Mouse (Mus musculus): ENCODE data around the gene Srsf5. TPM values are rescaled to one million over a fixed set of nuclear protein-coding genes. Genes with fewer than 3 reads are reported as not detected.
A peak's percentile ranks its signal among the peaks of the same experiment; 100 is the strongest.

Srsf5 gene
- 435 TPM for polyA plus RNA-seq (2021)

DNA sequence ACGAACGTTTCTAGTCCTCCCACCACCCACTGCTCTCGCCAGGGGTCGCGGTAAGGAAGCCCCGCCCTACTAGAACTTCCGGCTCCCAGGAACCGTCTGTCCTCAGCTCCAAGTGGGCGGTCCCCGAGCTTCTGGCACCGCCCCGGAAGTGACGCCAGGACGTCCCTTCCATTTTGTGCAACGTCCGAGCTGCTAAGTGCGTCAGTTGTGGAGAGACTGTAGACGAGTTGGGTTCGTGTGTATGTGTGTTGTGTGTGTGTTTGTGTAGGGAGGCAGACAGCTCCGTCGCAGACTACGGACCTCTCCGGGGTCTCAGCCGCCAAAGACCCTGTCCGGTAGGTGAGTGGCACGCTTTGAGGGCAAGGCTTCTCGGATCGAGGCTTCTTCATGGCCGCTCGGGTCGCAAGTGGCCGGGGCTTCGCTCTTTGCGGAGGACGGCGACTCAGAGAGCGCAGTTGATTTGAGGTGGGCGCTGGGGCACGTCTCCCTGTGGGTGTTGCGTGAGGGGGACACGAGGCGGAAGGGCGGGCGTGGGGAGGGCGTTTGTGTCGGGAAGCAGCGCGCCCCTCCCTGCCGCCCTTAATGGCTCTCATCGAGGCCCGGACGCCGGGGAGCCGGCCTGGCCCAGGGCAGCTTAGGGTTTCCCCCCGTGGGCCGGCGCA lies at the start of gene Srsf5:
TSS of gene Srsf5 (plus strand) at position 171 of the 662 bp plus-strand sequence.
- TF ChIP-seq CTCF (IDR thresholded peaks at IDR 0.05), result no peak
- in situ Hi-C loops (cut with MboI; ENCODE audit: low pct_unique_long_range_greater_than_20kb), result no loop called here
- CTCF ChIA-PET, result no interaction called here
- no peaks in the 10 kb centered on the region for H3K27me3 ChIP-seq
- POLR2A ChIA-PET, result interaction anchor here (0.6 kb wide), 1 partner anchor 174 kb away, joined by 3 read pairs; no protein-coding TSS in a partner anchor
- ATAC-seq (peak; percentile 61), DNase-seq (ENCODE audit: low read depth, low spot score) (peak; percentile 62)

DNA sequence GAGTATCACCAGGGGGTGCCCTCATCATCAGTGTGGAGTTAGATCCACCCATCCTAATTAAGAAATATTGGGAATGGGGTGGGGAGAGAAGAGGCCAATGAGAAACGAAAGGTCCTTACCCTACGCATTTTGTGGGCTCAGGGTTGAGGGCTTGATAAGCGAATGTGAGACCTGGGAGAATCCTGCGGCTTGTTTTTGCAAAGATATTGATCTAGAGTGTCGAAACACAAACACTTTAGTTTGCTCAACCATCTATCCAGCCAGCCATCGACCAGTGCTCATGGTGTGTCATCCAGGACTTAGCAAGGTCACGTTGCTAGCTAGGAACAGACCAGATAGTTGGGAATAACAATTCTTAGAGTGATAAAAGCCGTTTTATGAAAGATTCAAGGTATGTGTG lies 35.7 kb upstream of the Srsf5 start:
- no peak for ATAC-seq
- CTCF ChIA-PET, result no interaction called here
- POLR2A ChIA-PET, result interaction anchor here (0.8 kb wide), 1 partner anchor 12 kb away, joined by 3 read pairs; no protein-coding TSS in a partner anchor
- DNase-seq (ENCODE audit: low read depth, low spot score), result no peak
- in situ Hi-C loops (cut with MboI; ENCODE audit: low pct_unique_long_range_greater_than_20kb), result no loop called here
- no peaks in the 10 kb centered on the region for H3K27me3 ChIP-seq
- TF ChIP-seq CTCF (IDR thresholded peaks at IDR 0.05), result no peak

DNA sequence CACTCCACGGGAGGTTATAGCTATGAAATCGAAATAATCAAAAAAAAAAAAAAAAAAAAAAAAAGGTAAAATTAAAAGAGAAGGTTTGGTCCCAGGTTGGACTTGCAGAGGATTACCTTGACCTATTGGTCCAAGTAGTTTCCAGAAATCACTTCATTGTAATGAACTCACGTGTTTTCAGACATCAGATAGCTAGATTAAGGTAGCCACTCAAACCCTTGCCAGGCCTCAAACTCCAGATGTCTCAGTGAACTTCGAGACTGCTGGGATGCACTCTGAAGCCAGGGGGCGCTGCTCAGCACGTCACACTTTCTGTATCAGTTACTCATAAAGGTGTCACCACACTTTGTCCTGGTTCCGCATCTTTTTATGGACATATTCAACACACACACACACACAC lies 27.5 kb upstream of the Srsf5 start:
- ChIA-PET CTCF (no interaction called here), POLR2A (interaction anchor here (0.6 kb wide), 1 partner anchor 17 kb away, joined by 4 read pairs; no protein-coding TSS in a partner anchor)
- H3K27me3 ChIP-seq, result no peaks in the 10 kb centered on the region
- no peak for DNase-seq (ENCODE audit: low read depth, low spot score)
- in situ Hi-C loops (cut with MboI; ENCODE audit: low pct_unique_long_range_greater_than_20kb), result no loop called here
- no peak for ATAC-seq
- peak; percentile 53 for TF ChIP-seq CTCF (IDR thresholded peaks at IDR 0.05)

DNA sequence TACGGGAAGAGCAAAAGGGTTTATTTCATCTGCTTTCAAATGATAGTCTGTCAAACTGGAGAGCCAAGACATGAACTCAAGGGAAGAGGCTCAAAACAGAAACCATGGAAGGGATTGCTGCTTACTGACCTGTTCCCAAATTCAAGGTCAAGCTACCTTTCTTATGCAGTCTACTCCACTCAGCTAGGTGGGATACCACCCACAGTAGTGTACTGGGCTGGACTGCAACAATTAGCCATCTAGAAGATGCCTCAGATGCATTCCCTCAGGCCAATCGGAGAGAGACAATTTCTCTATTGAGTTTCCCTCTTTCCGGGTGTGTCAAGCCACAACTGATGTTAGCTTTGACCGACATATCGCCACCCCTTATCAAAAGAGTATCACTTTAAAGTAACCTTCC lies 24.0 kb upstream of the Srsf5 start:
- in situ Hi-C loops (cut with MboI; ENCODE audit: low pct_unique_long_range_greater_than_20kb), result no loop called here
- ChIA-PET CTCF (no interaction called here), POLR2A (interaction anchor here (0.9 kb wide), 1 partner anchor 11 kb away, joined by 3 read pairs; no protein-coding TSS in a partner anchor)
- H3K27me3 ChIP-seq, result no peaks in the 10 kb centered on the region
- DNase-seq (ENCODE audit: low read depth, low spot score) (no peak), ATAC-seq (no peak)
- no peak for TF ChIP-seq CTCF (IDR thresholded peaks at IDR 0.05)

DNA sequence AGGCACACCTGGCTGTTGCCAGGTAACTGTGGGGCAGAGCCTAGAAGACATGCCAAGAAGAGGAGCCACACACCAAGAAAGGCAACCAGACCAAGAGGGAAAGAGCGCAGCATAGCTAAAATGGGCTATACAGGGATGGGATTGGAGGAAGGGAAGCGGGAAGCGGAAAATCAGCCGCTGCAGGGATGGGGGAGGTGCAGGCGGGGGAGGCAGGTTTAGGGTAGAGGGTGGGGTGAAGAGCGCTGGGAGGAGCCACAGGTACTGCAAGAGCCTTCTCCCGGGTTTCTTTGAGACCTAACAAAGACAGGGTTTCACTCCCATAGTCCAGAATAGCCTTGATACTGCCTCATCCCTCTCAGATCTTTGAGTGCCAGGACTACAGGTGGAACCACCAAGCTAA lies 22.4 kb upstream of the Srsf5 start:
- TF ChIP-seq CTCF (IDR thresholded peaks at IDR 0.05), result no peak
- no peaks in the 10 kb centered on the region for H3K27me3 ChIP-seq
- ATAC-seq (no peak), DNase-seq (ENCODE audit: low read depth, low spot score) (no peak)
- ChIA-PET POLR2A (no interaction called here), CTCF (no interaction called here)
- in situ Hi-C loops (cut with MboI; ENCODE audit: low pct_unique_long_range_greater_than_20kb), result no loop called here

DNA sequence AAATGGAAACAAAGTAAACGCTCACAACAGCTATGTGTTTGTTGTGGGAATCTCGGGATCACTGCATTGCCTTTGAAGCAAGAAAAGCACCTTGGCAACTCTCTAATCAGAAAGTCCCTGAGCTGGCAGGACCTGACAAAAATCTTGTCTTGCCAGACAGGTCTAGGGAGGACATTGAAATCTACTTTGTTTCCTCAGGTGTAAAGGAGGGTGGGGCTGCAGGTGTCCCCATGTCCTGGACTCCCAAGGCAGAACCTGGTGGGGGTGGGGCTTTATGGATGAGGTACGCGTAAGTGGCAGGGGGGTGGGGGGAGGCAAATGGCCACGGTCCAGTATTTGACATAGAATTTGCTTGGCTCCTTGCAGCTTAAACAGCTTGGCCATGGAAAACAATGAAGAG lies 21.7 kb upstream of the Srsf5 start:
- H3K27me3 ChIP-seq, result no peaks in the 10 kb centered on the region
- TF ChIP-seq CTCF (IDR thresholded peaks at IDR 0.05), result no peak
- CTCF ChIA-PET, result no interaction called here
- DNase-seq (ENCODE audit: low read depth, low spot score), result no peak
- ATAC-seq, result no peak
- in situ Hi-C loops (cut with MboI; ENCODE audit: low pct_unique_long_range_greater_than_20kb), result no loop called here
- POLR2A ChIA-PET, result no interaction called here

DNA sequence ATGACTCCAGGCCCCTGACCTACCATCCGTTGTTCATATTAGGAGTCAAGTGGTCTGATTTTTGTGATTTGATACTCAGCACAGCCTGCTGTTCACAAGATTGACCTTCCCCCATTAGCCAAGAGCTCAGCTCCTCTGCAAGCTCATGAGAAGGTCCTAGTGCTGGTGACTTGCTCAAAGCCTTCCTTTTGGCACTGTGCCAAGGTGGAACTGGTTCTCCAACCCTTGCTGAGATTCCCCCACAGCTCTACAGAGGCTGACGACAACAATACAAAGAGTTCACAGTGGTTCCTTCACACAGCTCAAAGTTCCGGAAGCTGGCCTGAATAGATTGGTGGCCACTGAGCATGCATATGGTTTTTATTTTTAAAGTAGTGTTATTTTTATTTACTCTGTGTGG lies 21.1 kb upstream of the Srsf5 start:
- POLR2A ChIA-PET, result no interaction called here
- H3K27me3 ChIP-seq, result no peaks in the 10 kb centered on the region
- no peak for TF ChIP-seq CTCF (IDR thresholded peaks at IDR 0.05)
- ATAC-seq, result no peak
- CTCF ChIA-PET, result no interaction called here
- in situ Hi-C loops (cut with MboI; ENCODE audit: low pct_unique_long_range_greater_than_20kb), result no loop called here
- no peak for DNase-seq (ENCODE audit: low read depth, low spot score)

DNA sequence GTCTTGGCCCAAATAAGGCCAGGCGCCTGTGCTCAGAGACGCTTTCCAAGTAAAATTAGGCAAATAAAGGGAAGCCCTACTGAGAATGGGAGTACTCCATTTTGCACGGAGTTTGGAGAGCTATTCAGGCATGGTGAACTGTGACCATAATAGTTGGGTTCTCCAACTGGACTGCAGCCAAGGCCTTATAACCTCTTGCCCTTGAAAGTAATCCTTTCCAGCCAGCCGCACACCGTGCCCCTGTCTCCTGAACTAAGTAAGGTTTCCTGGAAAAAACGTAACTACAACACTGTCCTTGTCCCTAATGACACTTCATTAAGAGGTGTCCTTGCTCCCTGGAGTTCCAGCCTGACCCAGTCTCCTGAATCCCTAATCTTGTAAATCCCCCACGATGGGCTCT lies 19.4 kb upstream of the Srsf5 start:
- no peaks in the 10 kb centered on the region for H3K27me3 ChIP-seq
- DNase-seq (ENCODE audit: low read depth, low spot score) (no peak), ATAC-seq (no peak)
- POLR2A ChIA-PET, result interaction anchor here (0.6 kb wide), 1 partner anchor 289 kb away, joined by 3 read pairs; no protein-coding TSS in a partner anchor
- in situ Hi-C loops (cut with MboI; ENCODE audit: low pct_unique_long_range_greater_than_20kb), result no loop called here
- TF ChIP-seq CTCF (IDR thresholded peaks at IDR 0.05), result no peak
- CTCF ChIA-PET, result no interaction called here

DNA sequence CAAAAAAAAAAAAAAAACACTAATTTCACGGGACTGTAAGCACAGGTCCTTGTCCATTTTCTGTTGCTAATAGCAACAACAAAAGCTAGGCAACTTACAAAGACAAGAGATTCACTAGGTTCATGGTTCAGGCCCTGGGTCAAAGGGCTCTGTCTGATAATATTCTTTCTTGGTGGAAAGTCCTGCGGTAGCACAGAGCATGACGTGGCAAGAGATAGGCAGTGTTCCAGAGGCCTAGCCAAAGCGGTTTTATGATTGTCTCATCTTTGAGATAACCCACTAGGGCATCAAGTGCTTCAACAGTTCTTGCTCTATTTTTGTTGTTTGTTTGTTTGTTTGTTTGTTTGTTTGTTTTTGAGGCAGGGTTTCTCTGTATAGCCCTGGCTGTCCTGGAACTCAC lies 18.8 kb upstream of the Srsf5 start:
- POLR2A ChIA-PET, result interaction anchor here (0.6 kb wide), 1 partner anchor 57 kb away, joined by 3 read pairs; no protein-coding TSS in a partner anchor
- no peaks in the 10 kb centered on the region for H3K27me3 ChIP-seq
- in situ Hi-C loops (cut with MboI; ENCODE audit: low pct_unique_long_range_greater_than_20kb), result no loop called here
- DNase-seq (ENCODE audit: low read depth, low spot score), result no peak
- TF ChIP-seq CTCF (IDR thresholded peaks at IDR 0.05), result no peak
- no peak for ATAC-seq
- CTCF ChIA-PET, result no interaction called here

DNA sequence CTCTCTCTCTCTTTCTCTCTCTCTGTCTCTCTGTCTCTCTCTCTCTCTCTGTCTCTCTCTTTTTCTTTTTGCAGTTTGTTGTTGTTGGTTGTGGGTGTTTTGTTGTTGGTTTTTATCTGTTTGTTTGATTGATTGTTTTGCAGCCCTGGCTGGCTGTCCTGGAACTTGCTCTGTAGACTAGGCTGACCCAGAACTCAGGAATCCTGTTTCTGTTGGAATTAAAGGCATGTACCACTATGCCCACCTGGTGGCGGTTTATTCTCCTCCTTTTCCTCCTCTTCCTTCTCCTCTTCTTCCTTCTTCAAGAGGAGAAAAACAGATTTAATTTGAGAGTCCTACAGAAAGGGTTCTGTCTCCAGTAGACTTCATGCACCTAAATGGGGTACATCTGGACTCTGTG lies 17.8 kb upstream of the Srsf5 start:
- in situ Hi-C loops (cut with MboI; ENCODE audit: low pct_unique_long_range_greater_than_20kb), result no loop called here
- ChIA-PET CTCF (no interaction called here), POLR2A (no interaction called here)
- ATAC-seq (no peak), DNase-seq (ENCODE audit: low read depth, low spot score) (no peak)
- no peak for TF ChIP-seq CTCF (IDR thresholded peaks at IDR 0.05)
- no peaks in the 10 kb centered on the region for H3K27me3 ChIP-seq

DNA sequence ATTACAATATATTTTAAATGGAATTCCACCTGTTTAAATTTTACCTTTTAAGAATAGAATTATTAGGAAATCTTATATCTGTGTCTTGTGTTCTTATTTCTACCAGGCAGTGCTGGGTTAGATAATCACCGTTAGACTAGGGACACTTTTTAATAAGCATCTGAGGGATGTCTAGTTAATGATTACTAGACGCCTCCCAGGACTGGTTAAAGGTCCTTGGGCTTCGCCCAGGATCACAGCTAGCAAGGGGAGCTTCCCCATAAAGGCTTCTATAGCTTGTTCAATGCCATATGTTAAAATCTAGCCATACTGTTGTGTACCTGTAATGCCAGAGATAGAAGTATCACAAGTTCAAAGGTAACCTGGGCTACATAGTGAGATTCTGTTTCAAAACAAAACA lies 16.4 kb upstream of the Srsf5 start:
- POLR2A ChIA-PET, result interaction anchor here (0.7 kb wide), 1 partner anchor 11 kb away, joined by 3 read pairs; no protein-coding TSS in a partner anchor
- no peak for DNase-seq (ENCODE audit: low read depth, low spot score)

DNA sequence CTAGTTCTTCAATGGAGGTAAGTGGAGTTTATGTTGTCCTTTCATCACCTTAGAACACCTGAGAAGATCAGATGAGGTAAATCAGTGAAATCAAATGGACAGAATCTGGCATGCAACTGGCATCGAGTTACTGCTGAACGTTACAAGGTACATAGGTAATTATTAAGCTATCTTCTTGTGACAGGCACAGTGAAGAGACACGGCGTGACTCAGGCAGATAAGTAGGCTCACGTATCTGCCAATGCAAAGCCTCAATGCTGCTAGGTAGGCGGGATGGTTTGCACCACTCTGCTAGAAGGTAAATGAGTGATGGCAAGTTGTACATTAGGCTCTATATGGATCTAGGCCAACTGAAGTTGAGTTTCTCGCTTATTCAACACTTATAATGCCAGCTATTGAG lies 15.2 kb upstream of the Srsf5 start:
- POLR2A ChIA-PET, result no interaction called here

More for the DNA sequence above, 16.4 kb upstream of the Srsf5 start:
- no peak for ATAC-seq
- H3K27me3 ChIP-seq, result no peaks in the 10 kb centered on the region
- in situ Hi-C loops (cut with MboI; ENCODE audit: low pct_unique_long_range_greater_than_20kb), result no loop called here
- no peak for TF ChIP-seq CTCF (IDR thresholded peaks at IDR 0.05)
- CTCF ChIA-PET, result no interaction called here

More for the DNA sequence above, 15.2 kb upstream of the Srsf5 start:
- CTCF ChIA-PET, result no interaction called here
- in situ Hi-C loops (cut with MboI; ENCODE audit: low pct_unique_long_range_greater_than_20kb), result no loop called here
- ATAC-seq, result no peak
- DNase-seq (ENCODE audit: low read depth, low spot score), result no peak
- no peaks in the 10 kb centered on the region for H3K27me3 ChIP-seq
- TF ChIP-seq CTCF (IDR thresholded peaks at IDR 0.05), result no peak

Data from Patski (cell line).